ENCODE assay signal across 25 mouse cellular contexts in the genomic region with DNA sequence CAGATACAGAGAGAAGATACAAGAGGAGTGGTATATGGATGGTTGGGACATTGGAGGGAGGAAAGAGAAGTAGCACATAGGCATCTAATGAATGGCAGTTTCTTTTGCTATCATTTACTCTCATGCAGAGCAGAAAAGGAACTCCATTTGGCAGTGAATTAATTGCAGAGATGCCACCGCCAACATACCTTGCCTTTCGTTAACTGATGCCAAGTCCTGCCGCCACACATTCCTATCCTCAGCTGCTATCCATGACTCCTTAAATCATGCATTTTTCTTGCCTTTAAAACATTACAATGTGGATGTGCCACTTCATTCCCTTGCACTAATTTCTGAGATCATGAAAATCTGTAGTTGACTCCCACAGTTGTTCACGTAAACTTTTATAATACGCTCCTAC.
DNase-seq lines count a peak whose midpoint lies in the region; TF ChIP-seq lines count a peak whose summit lies in the region.
"Had no signal": no experiment of that assay in that cellular context is flagged by ENCODE, and none has a peak within 500 bp of the region (broad histone marks: within the 10 kb centered on the region; RNA-seq: fewer than 3 reads in every experiment).

No protein-coding gene starts in this region.

- DNase-seq in cerebellum, postnatal 14 days = peak; percentile 2 to 27
- DNase-seq in cerebellum, adult 8-10 months = no peak
- DNase-seq in left cerebral cortex, adult 18-20 months (ENCODE audit: low spot score in 2 of 2) = peak; percentile 6 to 9
- DNase-seq in left cerebral cortex, adult 2 months (ENCODE audit: extremely low spot score in 1 of 2, low spot score in 2 of 2) = no peak
- peak; percentile 29 for DNase-seq in brain, embryonic 14.5 days (ENCODE audit: low read depth)
- no peak for DNase-seq in lung, postnatal 10 days
- DNase-seq: adrenal gland, postnatal 10 days; adrenal gland, postnatal 36 days; B cell, adult 2 months; cerebellum, adult 2 months; forebrain, postnatal 0 days; gastrocnemius, postnatal 10 days; gastrocnemius, postnatal 36 days; heart, adult 2 months; heart, postnatal 14 days; heart, postnatal 4 days; kidney, adult 18-20 months had no signal

- no peak for TF ChIP-seq CTCF in left cerebral cortex, adult 2 months (IDR thresholded peaks at IDR 0.05)
- no peak for TF ChIP-seq CTCF in brain, embryonic 14.5 days (IDR thresholded peaks at IDR 0.05; ENCODE audit: borderline replicate concordance, extremely low read depth, insufficient read depth, insufficient read length)

- no peak overlapping the region for H3K27ac ChIP-seq in left cerebral cortex, adult 2 months
- H3K27ac ChIP-seq: embryonic facial prominence, embryonic 10.5 days; embryonic facial prominence, embryonic 13.5 days; forebrain, embryonic 13.5 days; heart, adult 2 months; heart, embryonic 10.5 days; heart, embryonic 13.5 days; hindbrain, embryonic 14.5 days; hindbrain, postnatal 0 days had no signal

- TF ChIP-seq POLR2A in brain, embryonic 14.5 days (IDR thresholded peaks at IDR 0.05; ENCODE audit: borderline replicate concordance, extremely low read depth, insufficient read depth, insufficient read length, poor library complexity, severe bottlenecking) = no peak

- no peak overlapping the region for H3K4me3 ChIP-seq in left cerebral cortex, adult 2 months
- H3K4me3 ChIP-seq: embryonic facial prominence, embryonic 10.5 days; embryonic facial prominence, embryonic 13.5 days; erythroblast, embryonic 14.5 days; forebrain, embryonic 13.5 days; heart, adult 2 months; heart, embryonic 10.5 days; heart, embryonic 13.5 days had no signal

- intact Hi-C loops in left cerebral cortex, adult 2 months (cut with DNase I) = no loop called here

Comparison
In these comparisons a context has a peak if more than half of its experiments do, and no peak if none do; other contexts are left out.
1. DNase-seq: peak in cerebellum, postnatal 14 days (2 of 2), left cerebral cortex, adult 18-20 months (2 of 2) and brain, embryonic 14.5 days (single experiment); none in cerebellum, adult 8-10 months (single experiment), left cerebral cortex, adult 2 months (0 of 2) and lung, postnatal 10 days (single experiment).